Mouse (Mus musculus) left cerebral cortex, postnatal 14 days (tissue): ENCODE measurements around the gene Gpr155. TPM values are rescaled to one million over a fixed set of nuclear protein-coding genes. Genes with fewer than 3 reads are reported as not detected.
A peak's percentile ranks its signal among the peaks of the same experiment; 100 is the strongest.

Source experiments
- DNase-seq, 2 experiments: peaks; one replicate each; pipeline ENCODE4 v3.0.0; 2021 to 2022; ENCODE audit warnings: low spot score in 2 of 2, mixed read lengths in 1 of 2
- intact Hi-C: fragments of 180-260 bp; cut with DNase I; formaldehyde crosslinking; loops from one replicate; pipeline ENCODE4 v1.15.1; 2025
- long read RNA-seq, 2 experiments: library from polyadenylated mRNA; stranded (forward); transcript quantifications; one replicate each; pipeline ENCODE4 v2.0.0; 2021
- total RNA-seq, 2 experiments: library from RNA; stranded (reverse); gene quantifications; 2 replicates each; pipeline ENCODE4 v1.2.3; 2021

Gene Gpr155
- 10 to 100 TPM; 31.3 to 37.2 TPM for total RNA-seq
- long read RNA-seq, experiment 1, full-length matches to known transcripts = 5 of 20 reads
- long read RNA-seq, experiment 1, partial matches to known transcripts = 2 of 20 reads
- long read RNA-seq, experiment 1, other reads (novel, unspliced or antisense) = 13 of 20 reads
- long read RNA-seq, experiment 2, full-length matches to known transcripts = 7 of 20 reads
- long read RNA-seq, experiment 2, partial matches to known transcripts = 3 of 20 reads
- long read RNA-seq, experiment 2, other reads (novel, unspliced or antisense) = 10 of 20 reads

DNA sequence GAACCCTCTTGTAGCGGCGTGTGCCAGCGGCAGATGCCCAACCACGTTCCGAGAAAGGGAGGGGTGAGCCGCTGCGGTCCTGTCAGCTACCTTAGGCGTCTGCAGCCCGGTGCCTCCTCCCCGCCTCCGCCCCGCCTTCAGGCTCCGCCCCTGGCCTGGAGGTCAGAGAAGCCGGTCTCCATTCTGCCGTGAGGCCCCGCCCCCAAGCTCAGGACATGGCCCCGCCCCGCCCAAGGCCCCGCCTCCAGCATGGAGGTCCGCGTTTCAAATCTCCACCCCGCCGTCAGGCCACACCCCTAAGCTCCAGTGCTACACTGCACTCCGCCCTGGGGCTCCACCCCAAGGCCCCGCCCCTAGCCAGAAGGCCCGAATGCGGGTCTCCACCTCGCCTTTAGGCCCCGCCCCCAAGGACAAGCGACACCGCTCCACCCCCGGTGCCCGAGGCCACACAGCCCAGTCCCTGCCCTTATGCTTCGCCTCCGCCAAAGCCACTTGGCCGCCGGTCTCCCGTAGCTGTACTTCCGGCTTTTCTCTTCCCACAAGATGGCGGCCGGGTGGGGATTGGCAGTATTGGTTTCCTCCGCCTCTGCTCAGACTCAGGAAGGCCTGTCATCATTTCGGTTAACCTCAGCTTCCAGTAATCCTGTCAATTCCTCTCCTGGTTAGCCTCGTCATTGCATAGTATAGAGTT lies at the start of gene Gpr155:
TSS of gene Gpr155 (minus strand) at position 217 of the 691 bp plus-strand sequence.
- peak; percentile 98 for DNase-seq
- intact Hi-C loops = loop anchor here (5.0 kb wide), 1 partner anchor 74 kb away; the partner anchor contains the start of genes Cir1 and Scrn3

DNA sequence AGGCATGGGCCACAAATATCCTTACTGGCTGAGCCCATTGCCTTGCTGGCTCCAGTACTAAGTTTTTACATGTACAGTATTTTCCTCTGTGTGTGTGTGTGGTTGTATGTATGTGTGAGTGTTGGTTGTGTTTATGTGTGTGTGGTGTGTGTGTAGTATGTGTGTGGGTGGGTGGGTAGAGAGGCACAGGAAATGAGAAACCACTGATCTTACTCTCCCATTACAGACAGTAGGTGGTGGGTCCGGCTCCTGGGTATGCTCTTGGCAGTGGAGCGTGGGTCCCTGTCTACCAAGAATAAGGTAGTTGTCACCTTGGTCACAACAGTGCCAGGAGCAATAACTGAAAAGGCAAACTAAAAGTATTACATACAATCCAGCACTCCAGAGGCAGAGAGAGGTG lies 49.5 kb upstream of the Gpr155 start:
- no peak for DNase-seq
- intact Hi-C loops = no loop called here

DNA sequence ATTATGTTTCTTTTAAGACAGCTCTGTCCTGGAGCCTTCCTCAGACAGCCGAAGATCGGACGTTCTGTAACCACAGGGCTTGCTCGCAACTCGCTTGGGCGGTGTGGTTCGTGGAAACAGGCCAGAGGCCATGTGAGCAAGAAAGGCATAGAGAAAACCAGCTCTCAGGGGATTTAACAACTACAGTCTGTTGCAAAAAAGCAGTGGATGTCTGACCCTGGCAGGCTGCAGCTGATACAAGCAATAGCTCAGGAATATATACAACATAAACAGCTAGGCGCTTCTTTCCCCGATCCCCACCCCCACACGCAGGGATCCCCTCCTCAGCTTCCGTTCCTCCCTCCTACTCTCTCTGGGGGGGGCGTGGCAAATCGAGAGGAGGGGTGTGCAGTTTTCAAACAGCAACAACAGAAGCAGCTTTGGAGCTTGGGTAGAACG lies 45.6 kb upstream of the Gpr155 start:
- intact Hi-C loops = no loop called here
- DNase-seq = no peak

DNA sequence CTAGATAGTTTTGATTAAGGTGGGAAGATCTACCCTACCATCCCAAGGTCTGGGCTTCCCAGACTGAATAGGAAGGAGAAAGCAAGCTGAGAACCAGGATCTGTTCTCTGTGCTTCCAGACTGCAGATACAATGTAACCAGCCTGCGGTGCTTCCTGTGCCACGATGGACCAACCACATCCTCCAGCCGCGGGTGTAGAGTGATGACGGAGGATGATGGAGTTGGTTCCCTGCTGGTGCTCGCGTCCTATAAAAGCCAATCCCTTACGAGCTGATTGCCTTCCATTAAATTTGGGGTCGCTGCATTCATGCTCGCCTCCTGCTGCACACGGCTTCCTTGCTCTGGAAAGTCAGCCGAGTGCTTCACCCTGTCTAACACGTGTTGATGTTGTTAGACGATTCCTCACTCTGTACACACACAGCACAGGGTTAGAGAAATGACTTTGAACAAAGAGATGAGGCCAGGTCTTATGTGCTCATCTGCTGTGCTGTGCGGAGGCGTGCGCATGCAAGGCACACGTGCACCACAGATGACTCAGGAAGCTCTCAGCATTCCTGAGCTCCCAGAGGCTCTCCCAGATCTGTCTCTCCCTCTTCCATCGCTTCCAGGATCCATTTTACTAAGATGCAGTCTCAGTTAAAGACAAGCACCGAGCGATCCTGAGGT lies 42.6 kb upstream of the Gpr155 start:
- intact Hi-C loops = no loop called here

DNA sequence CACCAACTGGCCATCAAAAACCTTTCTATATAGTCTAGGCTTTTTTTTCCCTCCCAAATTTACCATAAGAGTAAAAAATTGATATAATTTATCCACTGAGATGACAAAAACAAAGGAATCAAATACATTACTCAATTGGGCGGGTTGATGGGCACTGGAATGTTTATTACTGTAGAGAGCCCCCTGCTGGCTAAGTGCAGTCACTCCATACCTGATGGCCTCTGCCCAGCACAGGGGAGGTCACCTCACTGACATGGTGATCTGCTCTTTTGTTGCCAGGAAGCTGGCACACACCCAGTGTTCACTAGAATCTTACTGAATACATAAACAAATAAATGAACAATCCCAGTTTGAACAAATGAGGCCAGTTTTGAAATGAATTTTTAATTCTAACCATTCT lies 40.9 kb upstream of the Gpr155 start:
- intact Hi-C loops = no loop called here
- peak in 1 of 2 experiments; percentile 20 for DNase-seq

More for the DNA sequence above, 42.6 kb upstream of the Gpr155 start:
- DNase-seq = peak; percentile 62 to 72

DNA sequence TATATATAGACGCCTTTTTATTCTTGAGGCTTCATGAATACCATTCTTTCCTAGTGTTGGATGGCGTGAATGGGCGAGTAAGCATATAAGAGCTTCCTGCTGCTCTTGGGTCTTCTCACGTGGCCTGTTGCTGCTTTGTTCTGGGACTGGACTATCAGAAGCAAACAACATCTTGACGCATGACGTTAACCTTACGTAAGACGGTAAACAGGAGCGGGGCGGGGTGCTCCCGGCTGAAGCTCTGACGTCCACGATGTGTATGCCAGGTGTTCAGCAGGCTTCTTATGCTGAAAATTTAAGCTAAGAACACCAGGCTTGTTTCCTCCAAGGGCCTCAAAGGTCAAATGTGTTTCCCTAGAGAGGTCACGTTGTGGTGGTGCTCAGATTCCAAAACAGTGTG lies 39.5 kb upstream of the Gpr155 start:
- intact Hi-C loops = no loop called here
- DNase-seq = no peak

DNA sequence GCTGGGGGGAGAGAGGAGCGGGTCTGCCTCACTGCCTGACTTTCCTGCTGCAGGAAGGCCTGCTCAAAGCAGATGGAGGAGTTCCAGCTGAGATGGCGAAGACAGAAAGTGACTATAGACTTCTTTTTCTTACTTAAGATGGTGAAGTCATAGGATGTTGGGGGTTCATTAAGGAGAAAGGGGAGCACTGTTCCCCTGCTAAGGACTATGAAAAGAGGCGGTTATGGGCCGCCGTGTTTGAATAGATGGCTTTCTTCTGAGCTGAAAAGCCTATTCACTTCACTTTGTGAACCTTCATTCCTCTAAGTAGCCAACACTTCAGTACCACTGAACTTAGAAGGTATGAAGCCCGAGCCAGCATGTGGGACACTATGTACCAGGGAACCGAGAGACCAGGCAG lies 33.4 kb upstream of the Gpr155 start:
- DNase-seq = peak in 1 of 2 experiments; percentile 27
- intact Hi-C loops = loop anchor here (10.0 kb wide), 1 partner anchor 255 kb away; no protein-coding TSS in a partner anchor

DNA sequence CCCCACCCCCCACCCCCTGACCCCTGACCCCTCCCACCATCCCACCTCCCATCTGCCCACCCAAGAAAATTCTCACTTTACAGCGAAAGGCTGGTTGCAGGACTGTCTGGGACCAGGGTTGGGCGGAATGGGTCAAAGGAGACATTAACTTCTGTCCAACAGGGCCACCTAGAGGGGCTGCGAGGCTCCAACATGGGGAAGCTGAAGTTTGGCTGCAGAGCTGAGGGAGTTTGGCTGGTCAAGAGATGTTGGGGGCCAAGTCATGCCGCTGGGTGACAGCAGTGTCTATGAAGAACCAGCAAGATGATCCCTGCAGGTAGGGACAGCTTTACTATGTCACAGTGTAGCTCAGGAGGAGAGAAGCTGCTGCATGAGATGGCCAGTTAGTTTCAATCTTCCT lies 32.9 kb upstream of the Gpr155 start:
- DNase-seq = peak; percentile 19 to 28
- intact Hi-C loops = loop anchor here (10.0 kb wide), 1 partner anchor 254 kb away; no protein-coding TSS in a partner anchor

DNA sequence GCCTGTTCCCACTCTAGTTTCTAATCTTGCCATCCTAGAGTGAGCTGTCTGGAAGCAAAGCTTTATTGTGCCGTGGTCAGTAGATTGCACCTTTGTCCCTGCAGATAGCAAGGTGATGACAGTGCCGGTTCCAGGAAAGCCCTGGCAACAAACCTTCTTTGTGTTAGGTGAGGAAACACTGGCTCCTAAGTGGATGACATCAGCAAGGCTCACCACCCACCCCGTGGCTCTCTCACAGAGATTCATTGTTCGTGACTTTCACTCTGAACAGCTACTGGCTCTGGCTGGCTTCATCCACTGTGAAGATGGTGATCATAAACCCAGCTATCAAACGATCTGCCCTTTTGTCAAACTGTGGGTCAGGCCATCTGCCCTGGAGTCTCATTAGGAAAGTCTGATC lies 29.5 kb upstream of the Gpr155 start:
- no peak for DNase-seq
- intact Hi-C loops = loop anchor here (10.0 kb wide), 1 partner anchor 251 kb away; no protein-coding TSS in a partner anchor

DNA sequence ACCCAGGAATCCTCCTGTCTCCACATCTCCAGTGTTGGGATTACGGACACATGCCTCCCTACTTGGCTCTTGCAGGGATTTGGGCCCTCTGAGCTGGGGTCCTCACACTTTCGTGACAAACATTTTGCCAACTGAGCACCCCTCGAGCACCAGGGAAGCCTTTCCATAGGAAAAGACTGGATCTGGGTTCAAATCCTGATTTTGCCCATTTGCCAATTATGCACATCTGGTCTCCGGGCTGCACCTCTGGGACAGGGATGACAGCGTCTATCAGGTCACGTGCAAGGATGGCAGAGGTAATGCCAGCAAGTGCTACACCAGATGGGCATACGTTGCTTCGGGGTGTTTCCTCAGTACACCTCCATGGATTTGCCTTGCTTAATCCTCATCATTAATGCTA lies 23.7 kb upstream of the Gpr155 start:
- intact Hi-C loops = loop anchor here (10.0 kb wide), 1 partner anchor 245 kb away; no protein-coding TSS in a partner anchor
- no peak for DNase-seq

DNA sequence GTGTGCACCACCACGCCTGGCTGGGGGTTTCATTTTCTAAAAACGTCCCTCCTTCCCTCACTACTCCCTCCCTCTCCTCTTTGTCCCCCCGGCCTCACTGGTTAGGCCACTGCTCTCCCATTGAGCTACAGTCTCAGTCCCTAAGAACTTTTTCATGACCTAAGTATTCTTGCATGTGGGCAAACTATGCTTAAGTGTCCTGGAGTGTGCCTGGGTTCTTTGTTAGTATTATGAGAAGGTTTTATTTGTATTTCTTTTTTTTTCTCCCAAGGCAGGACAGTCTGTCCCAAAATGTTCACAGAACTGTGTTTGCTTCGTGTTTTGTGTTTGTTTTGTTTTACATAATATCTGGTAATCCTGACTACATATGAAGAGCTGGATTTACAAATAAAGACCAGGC lies 21.3 kb upstream of the Gpr155 start:
- intact Hi-C loops = no loop called here

DNA sequence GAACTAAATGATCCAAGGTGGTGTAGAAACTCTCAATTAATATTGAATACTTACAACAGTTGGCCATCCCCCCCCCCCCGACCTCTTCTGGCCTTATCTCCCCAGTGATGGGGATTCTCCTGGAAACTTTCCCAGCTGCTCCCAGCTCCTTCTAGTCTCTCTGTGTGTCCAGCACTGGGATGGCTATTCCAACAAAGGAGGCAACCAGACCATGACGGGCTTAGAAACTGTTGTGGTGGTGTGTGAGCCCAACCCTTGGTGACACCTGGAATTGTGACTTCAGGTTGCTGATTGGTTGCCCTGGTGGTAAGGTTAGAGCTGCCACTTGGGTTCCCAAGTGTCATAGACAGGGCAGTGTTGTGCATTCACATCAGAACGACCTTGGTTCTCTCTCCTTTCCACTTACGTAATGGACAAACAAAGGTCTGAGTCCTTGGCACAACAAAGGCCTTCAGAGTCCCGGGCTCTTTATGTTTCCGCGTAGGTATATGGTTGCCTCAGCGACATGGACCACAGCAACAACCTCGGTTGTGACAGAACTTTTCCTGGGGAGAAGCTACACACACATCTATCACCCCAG lies 20.1 kb upstream of the Gpr155 start:
- intact Hi-C loops = no loop called here
- DNase-seq = no peak

More for the DNA sequence above, 21.3 kb upstream of the Gpr155 start:
- no peak for DNase-seq

DNA sequence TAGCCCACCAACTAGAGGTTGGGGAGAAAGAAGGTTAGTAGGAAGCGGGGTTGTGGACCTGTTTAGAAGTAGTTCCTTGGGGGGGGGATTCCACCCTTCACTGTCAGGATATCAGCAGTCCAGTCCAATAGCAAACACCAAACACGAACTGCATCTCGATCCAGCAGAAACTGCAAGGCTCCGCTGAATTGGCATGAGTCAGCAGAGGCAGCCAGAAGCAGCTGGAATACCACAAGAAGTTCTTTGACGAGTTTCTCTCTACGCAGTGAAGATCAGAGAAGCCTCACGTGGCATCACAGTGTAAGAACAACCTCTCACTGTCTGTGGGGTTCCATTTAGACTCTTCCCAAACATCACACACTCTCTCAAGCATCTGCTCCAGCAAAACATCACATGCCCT lies 18.6 kb upstream of the Gpr155 start:
- DNase-seq = no peak
- intact Hi-C loops = no loop called here

DNA sequence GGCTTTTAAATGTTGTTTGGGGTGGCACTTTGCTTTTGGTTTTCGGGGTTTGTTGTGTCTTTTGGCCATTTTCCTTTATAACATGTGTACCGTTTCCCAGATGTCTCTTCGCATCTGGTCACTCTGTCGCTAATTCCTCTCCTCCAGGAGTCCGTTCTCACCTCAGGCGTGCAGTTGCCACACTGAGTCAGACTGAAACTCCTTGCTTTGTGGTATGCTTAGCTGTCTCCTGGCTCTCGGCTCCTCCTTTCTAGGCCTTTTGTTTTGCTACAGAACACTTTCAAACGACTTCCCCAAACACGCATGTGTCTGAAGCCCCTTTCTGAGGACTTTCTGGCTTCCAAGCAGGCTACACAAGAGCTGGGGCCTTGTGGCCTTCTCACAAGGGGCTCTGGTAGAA lies 18.1 kb upstream of the Gpr155 start:
- intact Hi-C loops = no loop called here
- DNase-seq = no peak

DNA sequence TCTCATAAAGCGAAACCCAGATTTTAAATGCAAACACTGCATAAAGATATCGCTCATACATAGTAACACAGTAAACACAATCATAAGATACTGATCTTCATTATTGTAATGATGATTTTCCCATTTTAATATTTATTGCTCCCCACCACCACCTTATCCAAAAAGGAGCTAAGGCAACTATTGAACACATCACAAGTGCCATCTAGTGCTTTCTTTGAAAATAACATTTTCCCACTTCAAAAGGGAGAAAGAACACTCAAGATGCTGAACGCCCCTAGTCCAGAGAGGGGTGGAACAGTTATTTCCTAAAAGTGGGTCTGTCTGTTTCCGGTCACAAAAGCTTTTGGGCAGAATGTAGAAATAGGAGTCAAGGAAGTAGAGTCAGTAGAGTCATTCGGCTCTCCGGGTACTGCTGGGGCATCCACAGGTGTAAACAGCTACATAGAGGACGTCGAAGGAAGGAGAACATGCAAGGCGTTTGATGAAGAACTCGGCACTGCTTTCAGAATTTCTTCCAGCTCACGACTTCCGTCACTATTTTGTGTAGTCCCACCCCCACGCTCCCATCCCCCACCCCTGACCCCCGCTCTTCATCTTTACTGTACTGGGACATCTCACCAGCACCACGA lies 17.1 kb upstream of the Gpr155 start:
- DNase-seq = peak in 1 of 2 experiments; percentile 35
- intact Hi-C loops = no loop called here

DNA sequence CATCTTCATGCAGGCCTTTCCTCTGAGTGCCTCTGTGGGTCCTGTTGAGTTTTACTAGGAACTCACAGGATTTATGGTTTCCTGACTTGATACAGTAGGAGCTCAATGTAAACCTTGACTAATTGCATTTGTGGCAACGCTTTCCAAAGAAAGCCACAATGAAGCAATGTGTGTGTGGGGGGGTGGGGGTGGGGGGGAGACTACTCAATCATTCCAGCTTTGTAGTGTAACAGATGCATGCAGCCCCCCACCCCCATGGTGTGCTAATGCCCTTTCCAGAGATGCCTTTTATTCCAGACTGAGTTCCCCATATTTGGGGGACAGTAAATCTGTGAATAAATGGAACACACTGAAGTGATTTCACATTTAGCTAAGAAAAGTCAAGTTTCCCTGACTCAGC lies 15.3 kb upstream of the Gpr155 start:
- intact Hi-C loops = no loop called here
- no peak for DNase-seq

DNA sequence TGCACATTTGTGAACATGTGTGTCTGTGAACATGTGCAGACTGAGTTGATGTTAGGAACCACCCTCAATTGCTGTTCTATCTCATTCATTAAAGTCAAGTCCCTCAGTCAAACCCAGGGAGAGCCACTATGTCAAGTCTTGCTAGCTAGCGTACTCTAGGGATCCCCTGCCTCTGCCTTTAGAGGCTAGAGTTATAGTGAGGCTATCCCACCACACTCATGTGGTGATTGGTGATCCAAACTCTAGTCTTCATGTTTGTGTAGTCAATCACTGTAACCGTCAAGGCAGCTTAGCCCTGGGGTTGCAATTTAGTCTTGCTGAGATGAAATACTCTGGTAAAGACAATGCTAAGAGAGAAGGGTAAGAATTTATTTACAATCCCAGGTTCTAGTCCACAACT lies 11.1 kb upstream of the Gpr155 start:
- no peak for DNase-seq
- intact Hi-C loops = no loop called here

DNA sequence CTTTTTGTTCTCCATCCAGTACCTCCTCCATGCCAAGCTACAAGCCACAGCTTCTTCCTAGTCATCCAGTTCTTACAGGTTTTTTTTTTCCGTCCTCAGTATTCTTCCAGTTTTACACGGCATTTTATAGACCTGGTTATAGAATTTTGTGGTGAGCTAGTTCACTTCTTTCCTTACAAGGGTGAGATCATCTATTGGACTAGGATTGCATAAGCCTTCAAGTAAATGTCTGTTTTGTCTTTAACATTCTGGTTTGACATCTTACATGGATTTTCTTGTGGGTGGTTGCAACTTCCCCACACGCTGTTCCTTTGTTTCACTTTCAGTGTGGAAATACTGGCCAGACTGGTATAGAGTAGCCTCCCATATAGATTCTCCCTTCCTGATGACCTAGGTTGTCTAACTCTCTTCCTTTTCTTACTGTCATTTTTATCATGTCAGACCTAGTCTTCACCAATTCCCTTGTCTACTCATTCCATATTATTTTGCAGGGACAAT lies 10.5 kb upstream of the Gpr155 start:
- DNase-seq = no peak
- intact Hi-C loops = no loop called here

DNA sequence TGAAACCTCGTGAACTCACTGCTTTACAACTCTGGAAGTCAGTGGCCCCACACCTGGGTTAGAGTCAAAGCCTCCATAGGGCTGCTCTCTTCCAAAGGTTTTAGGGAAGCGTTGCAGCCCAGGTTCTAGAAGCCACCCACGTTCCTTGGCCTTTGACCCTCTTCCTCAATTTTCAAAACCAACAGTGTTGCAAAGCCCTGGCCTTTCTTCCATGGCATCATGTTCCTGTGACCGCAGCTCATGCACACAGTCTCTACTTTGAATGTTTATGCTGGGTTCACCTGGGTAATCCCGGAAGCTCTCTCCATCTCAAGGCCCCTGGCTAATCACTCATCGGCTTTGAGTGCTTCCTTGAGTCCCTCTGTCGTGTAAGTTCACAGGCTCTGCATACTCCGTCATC lies 9.1 kb upstream of the Gpr155 start:
- intact Hi-C loops = no loop called here
- DNase-seq = no peak
